Mouse (Mus musculus): Measurements from ENCODE around the gene Olfr1215.
"Not testable (repeated sequence)": the region's sequence is repeated elsewhere in the genome, so short reads cannot be mapped to it uniquely, and the experiment has no call there.

The Olfr1215 gene

GRCm38 (mm10) chr2:89006873-89007272 lies at the start of gene Olfr1215:
Gene Olfr1215, minus strand, starts transcription at chr2:89006973.
- DNase-seq = no peak

- DNase-seq = no peak
Measured at GRCm38 (mm10) chr2:89031965-89032364, 25.2 kb upstream of the Olfr1215 start, which contains the start of gene Olfr1217. Gene Olfr1217, minus strand, starts transcription at chr2:89032065.

- not testable (repeated sequence) for DNase-seq
Measured at GRCm38 (mm10) chr2:89021436-89021835, 14.7 kb upstream of the Olfr1215 start.

GRCm38 (mm10) chr2:89018240-89018639 lies 11.5 kb upstream of the Olfr1215 start, which contains the start of gene Olfr1216:
Gene Olfr1216, minus strand, starts transcription at chr2:89018340.
- DNase-seq = no peak

GRCm38 (mm10) chr2:88992553-88992952 lies 14.2 kb downstream of the Olfr1215 start, which contains the start of gene Olfr1214:
Gene Olfr1214, minus strand, starts transcription at chr2:88992653.
- no peak for DNase-seq

GRCm38 (mm10) chr2:88980181-88980580 lies 26.6 kb downstream of the Olfr1215 start, which contains the start of gene Gm13762:
Gene Gm13762, minus strand, starts transcription at chr2:88980281.
- DNase-seq = no peak

GRCm38 (mm10) chr2:88953669-88954068 lies 53.1 kb downstream of the Olfr1215 start, which contains the start of gene Olfr1212:
Gene Olfr1212, plus strand, starts transcription at chr2:88953969.
- no peak for DNase-seq

Measured in cerebellum, postnatal 14 days (tissue).